Mouse (Mus musculus) limb, embryonic 14.5 days (tissue): ENCODE data around the gene Als2. TPM values are rescaled to one million over a fixed set of nuclear protein-coding genes. Genes with fewer than 3 reads are reported as not detected.

Source experiments
- ATAC-seq: fragments of 200-750 bp; cut with Nextera tagmentation; 2 replicates; pipeline ENCODE4 v1.8.0; 2017; ENCODE audit warnings: low read depth, moderate number of reproducible peaks, moderate TSS enrichment; ENCODE audit not compliant: low FRiP score
- DNase-seq: peaks from one replicate; pipeline ENCODE4 v3.0.0-alpha.2; 2015; ENCODE audit warnings: low spot score
- H3K27ac ChIP-seq: fragments of 300-500 bp; sonication (generic); replicated peaks from 2 replicates; pipeline ENCODE4 v1.5.1; 2014; ENCODE audit warnings: low read depth, mild to moderate bottlenecking, low read length, moderate library complexity, mixed read lengths
- H3K27me3 ChIP-seq: fragments of 300-500 bp; sonication (generic); 2 replicates; pipeline ENCODE4 v1.6.1; 2014; ENCODE audit warnings: low read length, mixed read lengths; ENCODE audit not compliant: control insufficient read depth, insufficient read depth
- H3K36me3 ChIP-seq: fragments of 300-500 bp; sonication (generic); 2 replicates; pipeline ENCODE4 v1.6.1; 2014; ENCODE audit warnings: mild to moderate bottlenecking, low read length, moderate library complexity, mixed read lengths; ENCODE audit not compliant: control insufficient read depth, insufficient read depth
- H3K4me1 ChIP-seq: fragments of 300-500 bp; sonication (generic); 2 replicates; pipeline ENCODE4 v1.6.1; 2014; ENCODE audit warnings: antibody characterized with exemption, low read length, mixed read lengths; ENCODE audit not compliant: control insufficient read depth, insufficient read depth
- H3K4me2 ChIP-seq: fragments of 300-500 bp; sonication (generic); replicated peaks from 2 replicates; pipeline ENCODE4 v1.6.1; 2014; ENCODE audit warnings: low read depth, mild to moderate bottlenecking, low read length, moderate library complexity; ENCODE audit not compliant: severe bottlenecking
- H3K4me3 ChIP-seq: fragments of 300-500 bp; sonication (generic); replicated peaks from 2 replicates; pipeline ENCODE4 v1.5.1; 2014; ENCODE audit warnings: low read length
- H3K9ac ChIP-seq: fragments of 300-500 bp; sonication (generic); 2 replicates; pipeline ENCODE4 v1.6.1; 2014; ENCODE audit warnings: mild to moderate bottlenecking, low read depth, low read length, moderate library complexity; ENCODE audit not compliant: severe bottlenecking
- H3K9me3 ChIP-seq: fragments of 300-500 bp; sonication (generic); 2 replicates; pipeline ENCODE4 v1.6.1; 2016; ENCODE audit warnings: low read length; ENCODE audit not compliant: control insufficient read depth
- POLR2A ChIP-seq: fragments of 200-500 bp; IDR thresholded peaks from 2 replicates; pipeline ENCODE4 v1.8.0; 2012; ENCODE audit warnings: inconsistent platforms, mild to moderate bottlenecking, moderate library complexity, borderline replicate concordance; ENCODE audit not compliant: insufficient read depth, insufficient read length; ENCODE audit errors: extremely low read depth
- WGBS: fragments of 180-500 bp; shearing (Covaris S2); extraction: QIAGEN DNeasy Blood & Tissue Kit; methylation state at CpG from one replicate; pipeline ENCODE4 v1.1.7; 2014; 5-methylcytosine and 5-hydroxymethylcytosine counted together
- polyA plus RNA-seq, 2 experiments: library from polyadenylated mRNA; depleted of rRNA in 1 of 2; stranded (reverse) in 1 of 2; unstranded in 1 of 2; fragments of >200 nt; fragmentation: Nextera tagmentation in 1 of 2; extraction: Ambion mirVana in 1 of 2; gene quantifications; 2 replicates each; pipeline versions ENCODE4 v1.2.1 to v1.2.3; 2012 to 2014

Als2 gene
- polyA plus RNA-seq, 2 experiments = 8.1 TPM

- no peaks in the 10 kb centered on the region for H3K9me3 ChIP-seq
- peaks cover 6% of the 10 kb centered on the region; the same call in 1 of the 2 replicates for H3K4me1 ChIP-seq
- TF ChIP-seq POLR2A = no peak
- H3K4me2 ChIP-seq = no peak overlapping the region
- no peak overlapping the region; the same call in 1 of the 2 replicates for H3K27ac ChIP-seq
- DNase-seq (no peak), ATAC-seq (no peak)
- 82% methylated on average over 6 of the region's 6 CpGs for WGBS
- no peak overlapping the region for H3K4me3 ChIP-seq
- H3K27me3 ChIP-seq = no peaks in the 10 kb centered on the region
- H3K9ac ChIP-seq = no peak overlapping the region
- peaks cover 15% of the 10 kb centered on the region for H3K36me3 ChIP-seq
These were observed 75.6 kb downstream of the Als2 start for GRCm38 (mm10) chr1:59161396-59161795.

DNA sequence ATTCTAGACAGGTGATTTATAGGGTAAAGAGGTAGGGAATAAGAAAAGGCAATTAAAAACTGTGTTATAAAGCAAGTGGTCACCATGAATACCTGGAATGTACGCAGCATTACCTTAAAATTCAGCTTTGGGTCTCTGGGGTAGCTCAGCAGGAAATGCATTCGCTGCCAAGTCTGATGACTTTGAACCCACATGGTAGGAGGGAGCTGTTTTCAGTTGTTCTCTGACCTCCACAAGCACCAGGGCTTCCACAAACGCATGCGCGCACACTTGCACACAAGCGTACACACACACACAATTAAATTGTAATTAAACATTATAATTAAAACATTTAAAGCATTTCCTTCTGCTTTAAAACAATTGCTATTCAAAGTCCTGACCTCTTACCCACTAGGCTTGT is 76.2 kb downstream of the Als2 start:
- Histone ChIP-seq H3K4me2 (no peak overlapping the region), H3K27ac (no peak overlapping the region), H3K27me3 (no peaks in the 10 kb centered on the region), H3K9me3 (no peaks in the 10 kb centered on the region), H3K4me3 (no peak overlapping the region), H3K9ac (no peak overlapping the region), H3K36me3 (peaks cover 15% of the 10 kb centered on the region), H3K4me1 (peaks cover 6% of the 10 kb centered on the region; the same call in 1 of the 2 replicates)
- 73% methylated on average over 6 of the region's 6 CpGs for WGBS
- ATAC-seq = no peak
- no peak for TF ChIP-seq POLR2A
- no peak for DNase-seq

DNA sequence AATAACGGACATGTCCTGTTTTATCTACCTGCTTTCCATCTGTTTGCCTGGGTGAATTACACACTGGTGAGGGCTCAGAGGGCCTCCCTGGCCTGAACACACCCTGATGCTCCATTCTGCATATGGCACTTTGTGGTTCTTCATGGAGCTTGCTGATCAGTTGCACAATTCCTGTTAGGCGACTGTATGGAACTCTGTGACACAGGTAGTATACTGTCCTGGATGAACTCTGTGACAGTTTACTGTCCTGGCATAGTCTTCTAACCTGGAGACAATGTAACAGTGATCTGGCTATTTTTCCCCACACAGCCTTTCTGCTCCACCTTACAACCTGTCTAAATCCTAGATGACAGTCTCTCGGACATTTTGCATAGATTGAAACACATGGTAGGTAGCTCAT is 77.9 kb downstream of the Als2 start:
- H3K4me2 ChIP-seq = no peak overlapping the region
- no peak overlapping the region for H3K27ac ChIP-seq
- H3K9ac ChIP-seq = no peak overlapping the region
- H3K4me1 ChIP-seq = peaks cover 6% of the 10 kb centered on the region; the same call in 1 of the 2 replicates
- H3K36me3 ChIP-seq = peaks cover 10% of the 10 kb centered on the region
- ATAC-seq (no peak), DNase-seq (no peak)
- H3K27me3 ChIP-seq = no peaks in the 10 kb centered on the region
- no peak overlapping the region for H3K4me3 ChIP-seq
- no peak for TF ChIP-seq POLR2A
- 84% methylated on average over 3 of the region's 3 CpGs for WGBS
- H3K9me3 ChIP-seq = no peaks in the 10 kb centered on the region

GRCm38 (mm10) chr1:59158498-59158897 is 78.5 kb downstream of the Als2 start:
- DNase-seq (no peak), ATAC-seq (no peak)
- TF ChIP-seq POLR2A = no peak
- Histone ChIP-seq H3K36me3 (peaks cover 8% of the 10 kb centered on the region), H3K27ac (no peak overlapping the region), H3K9me3 (no peaks in the 10 kb centered on the region), H3K9ac (no peak overlapping the region), H3K4me2 (no peak overlapping the region), H3K4me3 (no peak overlapping the region), H3K4me1 (peaks cover 6% of the 10 kb centered on the region; the same call in 1 of the 2 replicates), H3K27me3 (no peaks in the 10 kb centered on the region)
- 77% methylated on average over 7 of the region's 7 CpGs for WGBS

DNA sequence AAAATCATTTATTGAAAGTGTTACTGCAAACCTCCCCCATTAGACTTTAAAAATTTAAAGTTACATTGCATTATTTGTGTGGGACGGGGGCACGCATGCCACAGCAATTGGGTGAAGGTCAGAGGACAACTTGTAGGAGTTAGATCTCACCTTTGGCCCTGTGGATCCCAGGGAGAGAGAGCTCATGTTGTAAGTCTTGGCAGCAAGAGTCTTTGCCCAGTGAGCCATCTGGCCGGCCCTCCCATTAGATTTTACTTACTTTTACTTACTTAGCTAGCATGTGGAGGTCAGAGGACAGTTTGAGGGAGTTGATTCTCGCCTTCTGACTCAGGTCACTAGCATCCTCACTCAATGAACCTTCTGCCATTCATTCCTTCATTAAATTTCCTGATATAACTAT is 79.2 kb downstream of the Als2 start:
- no peaks in the 10 kb centered on the region for H3K27me3 ChIP-seq
- H3K9me3 ChIP-seq = no peaks in the 10 kb centered on the region
- no peak for ATAC-seq
- WGBS = 83% methylated on average over 4 of the region's 4 CpGs
- no peak overlapping the region for H3K4me3 ChIP-seq
- no peak for DNase-seq
- H3K4me2 ChIP-seq = no peak overlapping the region
- TF ChIP-seq POLR2A = no peak
- H3K9ac ChIP-seq = no peak overlapping the region
- H3K36me3 ChIP-seq = peaks cover 1% of the 10 kb centered on the region; the same call in 1 of the 2 replicates
- H3K27ac ChIP-seq = no peak overlapping the region
- H3K4me1 ChIP-seq = no peaks in the 10 kb centered on the region

GRCm38 (mm10) chr1:59152346-59152745 is 84.7 kb downstream of the Als2 start:
- H3K36me3 ChIP-seq = no peaks in the 10 kb centered on the region
- no peak overlapping the region for H3K9ac ChIP-seq
- ATAC-seq = no peak
- no peak overlapping the region for H3K27ac ChIP-seq
- H3K4me1 ChIP-seq = no peaks in the 10 kb centered on the region
- no peak overlapping the region for H3K4me3 ChIP-seq
- WGBS = 68% methylated on average over 4 of the region's 4 CpGs
- no peak overlapping the region for H3K4me2 ChIP-seq
- no peaks in the 10 kb centered on the region for H3K9me3 ChIP-seq
- TF ChIP-seq POLR2A = no peak
- H3K27me3 ChIP-seq = no peaks in the 10 kb centered on the region
- DNase-seq = no peak
